In the genomic region with DNA sequence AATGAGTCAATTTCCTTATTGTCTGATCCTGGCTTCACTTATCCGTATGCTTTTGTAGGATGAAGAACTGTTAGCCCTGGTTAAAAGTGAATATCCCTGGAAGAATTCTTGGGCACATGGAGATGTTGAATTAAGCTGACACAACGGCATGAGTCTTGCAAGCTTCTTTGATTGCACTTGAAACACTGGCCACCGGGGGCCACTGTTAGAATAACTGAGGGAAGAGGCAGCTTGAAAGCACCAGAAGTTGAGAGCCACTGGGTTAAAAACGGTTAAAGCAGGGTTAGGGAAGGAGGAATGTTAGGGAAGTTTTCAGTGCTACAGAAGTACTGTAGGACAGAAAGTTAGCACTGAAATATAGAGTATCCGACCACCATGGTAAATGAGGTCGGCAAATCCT, we compare ENCODE assay signal across 11 mouse cellular contexts.
DNase-seq lines count a peak whose midpoint lies in the region; ATAC-seq and TF ChIP-seq lines count a peak whose summit lies in the region.
"Had no signal": no experiment of that assay in that cellular context is flagged by ENCODE, and none has a peak within 500 bp of the region (broad histone marks: within the 10 kb centered on the region; RNA-seq: fewer than 3 reads in every experiment).

No protein-coding gene starts in this region.

- H3K4me2 ChIP-seq in intestine, postnatal 0 days (replicated peaks; ENCODE audit: low read depth) = no peak overlapping the region
- H3K4me2 ChIP-seq in intestine, embryonic 15.5 days (replicated peaks) = no peak overlapping the region
- H3K4me2 ChIP-seq in stomach, postnatal 0 days (replicated peaks; ENCODE audit: low read depth) = no peak overlapping the region
- H3K4me2 ChIP-seq: embryonic facial prominence, embryonic 13.5 days; hindbrain, embryonic 15.5 days; neural tube, embryonic 12.5 days had no signal

- H3K27ac ChIP-seq in intestine, postnatal 0 days (ENCODE audit: low read depth, low read length) = no peak overlapping the region
- no peak overlapping the region for H3K27ac ChIP-seq in intestine, embryonic 15.5 days
- no peak overlapping the region for H3K27ac ChIP-seq in stomach, postnatal 0 days (replicated peaks)
- H3K27ac ChIP-seq: embryonic facial prominence, embryonic 13.5 days; hindbrain, embryonic 15.5 days; neural tube, embryonic 12.5 days had no signal

- no peak for TF ChIP-seq EP300 in stomach, postnatal 0 days (optimal IDR thresholded peaks at IDR 0.05)

- no peaks in the 10 kb centered on the region for H3K9me3 ChIP-seq in intestine, postnatal 0 days (ENCODE audit: control insufficient read depth)
- no peaks in the 10 kb centered on the region for H3K9me3 ChIP-seq in intestine, embryonic 15.5 days
- no peaks in the 10 kb centered on the region for H3K9me3 ChIP-seq in stomach, postnatal 0 days (ENCODE audit: control insufficient read depth, low read length)
- H3K9me3 ChIP-seq: embryonic facial prominence, embryonic 13.5 days; hindbrain, embryonic 15.5 days; neural tube, embryonic 12.5 days had no signal

- H3K36me3 ChIP-seq in intestine, postnatal 0 days (ENCODE audit: control insufficient read depth, insufficient read depth) = no peaks in the 10 kb centered on the region
- H3K36me3 ChIP-seq in intestine, embryonic 15.5 days = no peaks in the 10 kb centered on the region
- H3K36me3 ChIP-seq in stomach, postnatal 0 days (ENCODE audit: control insufficient read depth, insufficient read depth, low read length) = no peaks in the 10 kb centered on the region
- H3K36me3 ChIP-seq: embryonic facial prominence, embryonic 13.5 days; hindbrain, embryonic 15.5 days; neural tube, embryonic 12.5 days had no signal

- H3K27me3 ChIP-seq in intestine, postnatal 0 days (replicated peaks; ENCODE audit: control insufficient read depth, insufficient read depth, low read length) = no peaks in the 10 kb centered on the region
- no peaks in the 10 kb centered on the region for H3K27me3 ChIP-seq in intestine, embryonic 15.5 days (replicated peaks)
- no peaks in the 10 kb centered on the region for H3K27me3 ChIP-seq in stomach, postnatal 0 days (ENCODE audit: control insufficient read depth, insufficient read depth, low read length)
- H3K27me3 ChIP-seq: embryonic facial prominence, embryonic 13.5 days; hindbrain, embryonic 15.5 days; neural tube, embryonic 12.5 days had no signal

- DNase-seq in thymus, postnatal 4 days = peak; percentile 11
- no peak for DNase-seq in thymus, postnatal 10 days (ENCODE audit: low spot score in 2 of 2)
- DNase-seq in frontal cortex, postnatal 10 days (ENCODE audit: low spot score in 2 of 2) = peak; percentile 10 to 12
- peak; percentile 16 for DNase-seq in stomach, postnatal 0 days (ENCODE audit: low spot score)
- no peak for DNase-seq in lung, adult 2 months
- no peak for DNase-seq in yolk sac, embryonic 10.5 days (ENCODE audit: low spot score)

- no peak for TF ChIP-seq POLR2A in lung, adult 2 months (IDR thresholded peaks at IDR 0.05; ENCODE audit: borderline replicate concordance, extremely low read depth, low read depth, low read length)

- no peak overlapping the region for H3K9ac ChIP-seq in intestine, postnatal 0 days (ENCODE audit: low read depth, low read length)
- no peak overlapping the region for H3K9ac ChIP-seq in intestine, embryonic 15.5 days
- no peak overlapping the region for H3K9ac ChIP-seq in stomach, postnatal 0 days (ENCODE audit: low read length)
- H3K9ac ChIP-seq: embryonic facial prominence, embryonic 13.5 days; hindbrain, embryonic 15.5 days; neural tube, embryonic 12.5 days had no signal

- H3K4me3 ChIP-seq in intestine, postnatal 0 days (ENCODE audit: low read depth, low read length) = no peak overlapping the region
- no peak overlapping the region for H3K4me3 ChIP-seq in intestine, embryonic 15.5 days (replicated peaks)
- H3K4me3 ChIP-seq in stomach, postnatal 0 days (ENCODE audit: low read depth, low read length) = no peak overlapping the region
- H3K4me3 ChIP-seq in lung, adult 2 months (replicated peaks; ENCODE audit: extremely low read depth, low read depth, low read length) = no peak overlapping the region
- H3K4me3 ChIP-seq: embryonic facial prominence, embryonic 13.5 days; hindbrain, embryonic 15.5 days; neural tube, embryonic 12.5 days had no signal

- TF ChIP-seq CTCF in intestine, postnatal 0 days (IDR thresholded peaks at IDR 0.05; ENCODE audit: low read depth) = peak; percentile 40
- TF ChIP-seq CTCF in stomach, postnatal 0 days (IDR thresholded peaks at IDR 0.05; ENCODE audit: low read depth) = peak; percentile 51
- TF ChIP-seq CTCF in lung, adult 2 months (IDR thresholded peaks at IDR 0.05; ENCODE audit: insufficient read depth, low read length) = no peak

- WGBS in intestine, postnatal 0 days = 54% methylated on average over 6 of the region's 6 CpGs
- 60% methylated on average over 6 of the region's 6 CpGs for WGBS in intestine, embryonic 15.5 days
- 51% methylated on average over 6 of the region's 6 CpGs for WGBS in stomach, postnatal 0 days
- 53% methylated on average over 6 of the region's 6 CpGs for WGBS in lung, adult 2 months

- H3K4me1 ChIP-seq in intestine, postnatal 0 days (replicated peaks; ENCODE audit: control insufficient read depth, insufficient read depth, low read length) = no peaks in the 10 kb centered on the region
- no peaks in the 10 kb centered on the region for H3K4me1 ChIP-seq in intestine, embryonic 15.5 days (replicated peaks)
- H3K4me1 ChIP-seq in stomach, postnatal 0 days (replicated peaks; ENCODE audit: control insufficient read depth, insufficient read depth) = no peaks in the 10 kb centered on the region
- H3K4me1 ChIP-seq in lung, adult 2 months (ENCODE audit: control insufficient read depth, insufficient read depth, low read length) = no peaks in the 10 kb centered on the region
- H3K4me1 ChIP-seq: embryonic facial prominence, embryonic 13.5 days; hindbrain, embryonic 15.5 days; neural tube, embryonic 12.5 days had no signal

- no peak for ATAC-seq in intestine, postnatal 0 days
- ATAC-seq in intestine, embryonic 15.5 days = no peak
- ATAC-seq in stomach, postnatal 0 days (ENCODE audit: low FRiP score, low TSS enrichment) = no peak

Comparison
In these comparisons a context has a peak if more than half of its experiments do, and no peak if none do; other contexts are left out.
1. DNase-seq: peak in thymus, postnatal 4 days (single experiment), frontal cortex, postnatal 10 days (2 of 2) and stomach, postnatal 0 days (single experiment); none in thymus, postnatal 10 days (0 of 2), lung, adult 2 months (single experiment) and yolk sac, embryonic 10.5 days (single experiment).